Mouse (Mus musculus): ENCODE results near the gene Mlh1. TPM values are rescaled to one million over a fixed set of nuclear protein-coding genes. Genes with fewer than 3 reads are reported as not detected.

The Mlh1 gene
- total RNA-seq, 1 experiment: 27.8 TPM

- peak overlapping the region; percentile 98 to 99 for H3K4me3 ChIP-seq (ENCODE audit: insufficient read depth in 1 of 2, low read depth in 1 of 2, low read length in 2 of 2, poor library complexity in 1 of 2, severe bottlenecking in 1 of 2)
- TF ChIP-seq ZC3H11A (IDR thresholded peaks at IDR 0.05; ENCODE audit: borderline replicate concordance, low read depth, low read length): no peak
- TF ChIP-seq ZNF384 (IDR thresholded peaks at IDR 0.05; ENCODE audit: low read depth, low read length): no peak
- TF ChIP-seq MAFK (IDR thresholded peaks at IDR 0.05; ENCODE audit: insufficient read depth, low read depth, low read length): no peak
- TF ChIP-seq HCFC1 (IDR thresholded peaks at IDR 0.05; ENCODE audit: borderline replicate concordance, insufficient read depth, low read length): no peak
- in situ Hi-C loops (cut with MboI; ENCODE audit: low sequenced_read_pairs in 2 of 2, unreplicated experiment in 2 of 2): no loop called here
- peak overlapping the region; percentile 98; the same call in 1 of the 2 replicates for H3K9ac ChIP-seq (ENCODE audit: insufficient read depth, low read depth, low read length, poor library complexity, severe bottlenecking)
- peaks cover 4% of the 10 kb centered on the region; the same call in 1 of the 2 replicates for H3K36me3 ChIP-seq (ENCODE audit: control insufficient read depth, insufficient read depth, low read length, poor library complexity, severe bottlenecking)
- H3K9me3 ChIP-seq (ENCODE audit: control insufficient read depth, insufficient read depth, low read depth, low read length): no peaks in the 10 kb centered on the region
- no peak overlapping the region for H3K27ac ChIP-seq (ENCODE audit: insufficient read depth, low read depth, low read length, poor library complexity, severe bottlenecking)
- no peak for DNase-seq (ENCODE audit: low read depth, low spot score)
- H3K4me1 ChIP-seq (ENCODE audit: control insufficient read depth in 2 of 2, insufficient read depth in 2 of 2, low read length in 2 of 2, poor library complexity in 1 of 2): peaks cover 4 to 6% of the 10 kb centered on the region in 2 experiments; a peak in 3 of 4 replicates
Observed at GRCm38 (mm10) chr9:111272996-111273785, 1.6 kb upstream of the Mlh1 start.

- TF ChIP-seq ZC3H11A (IDR thresholded peaks at IDR 0.05; ENCODE audit: borderline replicate concordance, low read depth, low read length): no peak
- TF ChIP-seq HCFC1 (IDR thresholded peaks at IDR 0.05; ENCODE audit: borderline replicate concordance, insufficient read depth, low read length): no peak
- TF ChIP-seq ZNF384 (IDR thresholded peaks at IDR 0.05; ENCODE audit: low read depth, low read length): no peak
- no peak for TF ChIP-seq MAFK (IDR thresholded peaks at IDR 0.05; ENCODE audit: insufficient read depth, low read depth, low read length)
- TF ChIP-seq CHD2 (IDR thresholded peaks at IDR 0.05; ENCODE audit: low read depth, low read length): no peak
- Histone ChIP-seq H3K4me1 (ENCODE audit: control insufficient read depth in 2 of 2, insufficient read depth in 2 of 2, low read length in 2 of 2, poor library complexity in 1 of 2) (peaks cover 4 to 6% of the 10 kb centered on the region in 2 experiments; a peak in 3 of 4 replicates), H3K9ac (ENCODE audit: insufficient read depth, low read depth, low read length, poor library complexity, severe bottlenecking) (peak overlapping the region; percentile 98), H3K36me3 (ENCODE audit: control insufficient read depth, insufficient read depth, low read length, poor library complexity, severe bottlenecking) (peaks cover 4% of the 10 kb centered on the region; the same call in 1 of the 2 replicates), H3K27ac (ENCODE audit: insufficient read depth, low read depth, low read length, poor library complexity, severe bottlenecking) (peak overlapping the region; percentile 86), H3K9me3 (ENCODE audit: control insufficient read depth, insufficient read depth, low read depth, low read length) (no peaks in the 10 kb centered on the region), H3K4me3 (ENCODE audit: insufficient read depth in 1 of 2, low read depth in 1 of 2, low read length in 2 of 2, poor library complexity in 1 of 2, severe bottlenecking in 1 of 2) (peak overlapping the region; percentile 98 to 99)
- DNase-seq (ENCODE audit: low read depth, low spot score): no peak
- in situ Hi-C loops (cut with MboI; ENCODE audit: low sequenced_read_pairs in 2 of 2, unreplicated experiment in 2 of 2): no loop called here
Observed at GRCm38 (mm10) chr9:111272356-111272755, 765 bp upstream of the Mlh1 start.

GRCm38 (mm10) chr9:111271056-111271433 is 546 bp downstream of the Mlh1 start:
- Histone ChIP-seq H3K9ac (ENCODE audit: insufficient read depth, low read depth, low read length, poor library complexity, severe bottlenecking) (peak overlapping the region; percentile 88), H3K9me3 (ENCODE audit: control insufficient read depth, insufficient read depth, low read depth, low read length) (no peaks in the 10 kb centered on the region), H3K36me3 (ENCODE audit: control insufficient read depth, insufficient read depth, low read length, poor library complexity, severe bottlenecking) (peaks cover 8% of the 10 kb centered on the region), H3K4me1 (ENCODE audit: control insufficient read depth in 2 of 2, insufficient read depth in 2 of 2, low read length in 2 of 2, poor library complexity in 1 of 2) (peaks cover 4 to 6% of the 10 kb centered on the region in 2 experiments; a peak in 3 of 4 replicates), H3K27ac (ENCODE audit: insufficient read depth, low read depth, low read length, poor library complexity, severe bottlenecking) (peak overlapping the region; percentile 80), H3K4me3 (ENCODE audit: insufficient read depth in 1 of 2, low read depth in 1 of 2, low read length in 2 of 2, poor library complexity in 1 of 2, severe bottlenecking in 1 of 2) (peak overlapping the region; percentile 79 to 85)
- no peak for DNase-seq (ENCODE audit: low read depth, low spot score)
- in situ Hi-C loops (cut with MboI; ENCODE audit: low sequenced_read_pairs in 2 of 2, unreplicated experiment in 2 of 2): no loop called here
- no peak for TF ChIP-seq ZNF384 (IDR thresholded peaks at IDR 0.05; ENCODE audit: low read depth, low read length)
- no peak for TF ChIP-seq HCFC1 (IDR thresholded peaks at IDR 0.05; ENCODE audit: borderline replicate concordance, insufficient read depth, low read length)

- TF ChIP-seq CHD2 (IDR thresholded peaks at IDR 0.05; ENCODE audit: low read depth, low read length) (no peak), ZC3H11A (IDR thresholded peaks at IDR 0.05; ENCODE audit: borderline replicate concordance, low read depth, low read length) (no peak), HCFC1 (IDR thresholded peaks at IDR 0.05; ENCODE audit: borderline replicate concordance, insufficient read depth, low read length) (no peak), ZNF384 (IDR thresholded peaks at IDR 0.05; ENCODE audit: low read depth, low read length) (no peak), MAFK (IDR thresholded peaks at IDR 0.05; ENCODE audit: insufficient read depth, low read depth, low read length) (no peak)
- H3K4me3 ChIP-seq (ENCODE audit: insufficient read depth in 1 of 2, low read depth in 1 of 2, low read length in 2 of 2, poor library complexity in 1 of 2, severe bottlenecking in 1 of 2): peak overlapping the region; percentile 79 to 85
- H3K27ac ChIP-seq (ENCODE audit: insufficient read depth, low read depth, low read length, poor library complexity, severe bottlenecking): no peak overlapping the region; the same call in 1 of the 2 replicates
- peaks cover 4 to 6% of the 10 kb centered on the region in 2 experiments; a peak in 3 of 4 replicates for H3K4me1 ChIP-seq (ENCODE audit: control insufficient read depth in 2 of 2, insufficient read depth in 2 of 2, low read length in 2 of 2, poor library complexity in 1 of 2)
- H3K36me3 ChIP-seq (ENCODE audit: control insufficient read depth, insufficient read depth, low read length, poor library complexity, severe bottlenecking): peaks cover 8% of the 10 kb centered on the region
- H3K9me3 ChIP-seq (ENCODE audit: control insufficient read depth, insufficient read depth, low read depth, low read length): no peaks in the 10 kb centered on the region
- H3K9ac ChIP-seq (ENCODE audit: insufficient read depth, low read depth, low read length, poor library complexity, severe bottlenecking): peak overlapping the region; percentile 88
- in situ Hi-C loops (cut with MboI; ENCODE audit: low sequenced_read_pairs in 2 of 2, unreplicated experiment in 2 of 2): no loop called here
- DNase-seq (ENCODE audit: low read depth, low spot score): no peak
Observed at GRCm38 (mm10) chr9:111270606-111271005, 985 bp downstream of the Mlh1 start.
